Mouse (Mus musculus) WW6 (cell line): ENCODE data around the gene Iqgap1.

ENCODE experiments used
- DNase-seq: peaks from one replicate; pipeline ENCODE4 v3.0.0-alpha.2; 2013; ENCODE audit warnings: low read depth, low spot score

Iqgap1 gene

DNA sequence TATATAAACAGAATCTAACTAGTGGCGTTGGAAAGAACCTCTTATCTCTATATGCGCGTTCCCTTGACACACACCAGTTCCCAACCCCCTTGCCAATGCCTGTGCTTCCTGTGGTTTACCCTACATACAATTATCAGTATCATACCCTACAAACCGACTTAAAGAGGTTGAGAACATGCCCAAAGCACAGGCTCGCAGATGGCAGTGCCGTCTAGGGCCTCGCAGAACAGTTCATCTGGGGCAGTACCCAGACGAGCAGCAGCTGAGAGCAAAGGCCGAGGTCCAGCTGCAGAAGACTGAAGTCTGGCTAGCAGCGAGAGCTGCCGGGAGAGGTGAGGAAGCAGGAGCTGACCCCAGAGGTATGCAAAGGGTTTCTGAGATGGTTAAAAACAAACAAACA, 158.6 kb downstream of the Iqgap1 start:
- no peak for DNase-seq

GRCm38 (mm10) chr7:80666198-80666915, 159.4 kb downstream of the Iqgap1 start:
- no peak for DNase-seq
